Mouse (Mus musculus): ENCODE measurements around the gene Rpl26. TPM values are rescaled to one million over a fixed set of nuclear protein-coding genes. Genes with fewer than 3 reads are reported as not detected.
A peak's percentile ranks its signal among the peaks of the same experiment; 100 is the strongest.

Rpl26 gene
- polyA plus RNA-seq, 1 experiment from 2014 or later: 640 TPM

- Histone ChIP-seq H3K4me2 (peak overlapping the region; percentile 66), H3K27ac (replicated peaks) (no peak overlapping the region)
Measured at GRCm38 (mm10) chr11:68947542-68947993, 46.2 kb downstream of the Rpl26 start.

GRCm38 (mm10) chr11:68953903-68954302, 52.5 kb downstream of the Rpl26 start:
- Histone ChIP-seq H3K9ac (peak overlapping the region; percentile 70), H3K27ac (replicated peaks) (no peak overlapping the region), H3K4me3 (peak overlapping the region; percentile 47), H3K27me3 (replicated peaks) (peaks cover 62% of the 10 kb centered on the region), H3K9me3 (no peaks in the 10 kb centered on the region), H3K4me2 (peak overlapping the region; percentile 76), H3K4me1 (peaks cover 27% of the 10 kb centered on the region), H3K36me3 (no peaks in the 10 kb centered on the region)
- WGBS: 12% methylated on average over 13 of the region's 13 CpGs
- ATAC-seq (ENCODE audit: extremely low read depth, insufficient number of reproducible peaks, low FRiP score, low TSS enrichment): no peak

More at GRCm38 (mm10) chr11:68947542-68947993, 46.2 kb downstream of the Rpl26 start:
- no peaks in the 10 kb centered on the region for H3K9me3 ChIP-seq
- peaks cover 24% of the 10 kb centered on the region for H3K27me3 ChIP-seq (replicated peaks)
- H3K4me1 ChIP-seq: peaks cover 13% of the 10 kb centered on the region
- ATAC-seq (ENCODE audit: extremely low read depth, insufficient number of reproducible peaks, low FRiP score, low TSS enrichment): no peak
- H3K4me3 ChIP-seq: peak overlapping the region; percentile 39
- H3K9ac ChIP-seq: peak overlapping the region; percentile 65
- H3K36me3 ChIP-seq: peaks cover 9% of the 10 kb centered on the region; the same call in 1 of the 2 replicates
- 22% methylated on average over 12 of the region's 12 CpGs for WGBS

GRCm38 (mm10) chr11:68954408-68954807, 53.0 kb downstream of the Rpl26 start:
- no peak for ATAC-seq (ENCODE audit: extremely low read depth, insufficient number of reproducible peaks, low FRiP score, low TSS enrichment)
- H3K27me3 ChIP-seq (replicated peaks): peaks cover 62% of the 10 kb centered on the region
- WGBS: 3% methylated on average over 17 of the region's 17 CpGs

GRCm38 (mm10) chr11:68955473-68955872, 54.1 kb downstream of the Rpl26 start:
- no peak for ATAC-seq (ENCODE audit: extremely low read depth, insufficient number of reproducible peaks, low FRiP score, low TSS enrichment)
- Histone ChIP-seq H3K9me3 (no peaks in the 10 kb centered on the region), H3K4me2 (peak overlapping the region; percentile 76), H3K27me3 (replicated peaks) (peaks cover 58% of the 10 kb centered on the region), H3K36me3 (no peaks in the 10 kb centered on the region), H3K27ac (replicated peaks) (no peak overlapping the region), H3K9ac (peak overlapping the region; percentile 70), H3K4me3 (peak overlapping the region; percentile 47), H3K4me1 (peaks cover 27% of the 10 kb centered on the region)
- 59% methylated on average over 5 of the region's 5 CpGs for WGBS

More at GRCm38 (mm10) chr11:68954408-68954807, 53.0 kb downstream of the Rpl26 start:
- peak overlapping the region; percentile 76 for H3K4me2 ChIP-seq
- peak overlapping the region; percentile 47 for H3K4me3 ChIP-seq
- peaks cover 27% of the 10 kb centered on the region for H3K4me1 ChIP-seq
- no peaks in the 10 kb centered on the region for H3K36me3 ChIP-seq
- no peak overlapping the region for H3K27ac ChIP-seq (replicated peaks)
- no peaks in the 10 kb centered on the region for H3K9me3 ChIP-seq
- peak overlapping the region; percentile 70 for H3K9ac ChIP-seq

GRCm38 (mm10) chr11:68956107-68956506, 54.7 kb downstream of the Rpl26 start:
- Histone ChIP-seq H3K4me1 (peaks cover 27% of the 10 kb centered on the region), H3K27ac (replicated peaks) (peak overlapping the region; percentile 77), H3K36me3 (no peaks in the 10 kb centered on the region), H3K4me3 (peak overlapping the region; percentile 45), H3K9ac (peak overlapping the region; percentile 71), H3K27me3 (replicated peaks) (peaks cover 56% of the 10 kb centered on the region), H3K4me2 (peak overlapping the region; percentile 76), H3K9me3 (no peaks in the 10 kb centered on the region)
- 5% methylated on average over 3 of the region's 3 CpGs for WGBS
- no peak for ATAC-seq (ENCODE audit: extremely low read depth, insufficient number of reproducible peaks, low FRiP score, low TSS enrichment)

Other genes with a start within 250 kb of the Rpl26 start
- 124 and 133 TPM in 2 replicates for gene Myh10, start 210.0 kb upstream of the Rpl26 start, polyA plus RNA-seq (2015; fragmentation: Nextera tagmentation; extraction: Ambion mirVana)
- 56.7 and 61.6 TPM in 2 replicates for gene Ndel1, start 29.7 kb upstream of the Rpl26 start, polyA plus RNA-seq (2015; fragmentation: Nextera tagmentation; extraction: Ambion mirVana)
- 0.14 and 0.15 TPM in 2 replicates for gene Rnf222, start 13.0 kb upstream of the Rpl26 start, polyA plus RNA-seq (2015; fragmentation: Nextera tagmentation; extraction: Ambion mirVana)
- gene Odf4, start 25.5 kb downstream of the Rpl26 start, polyA plus RNA-seq (2015; fragmentation: Nextera tagmentation; extraction: Ambion mirVana): not detected in 2 replicates
- gene Arhgef15, start 55.9 kb downstream of the Rpl26 start, polyA plus RNA-seq (2015; fragmentation: Nextera tagmentation; extraction: Ambion mirVana): 11.2 and 11.5 TPM in 2 replicates
- 1.4 and 2.1 TPM in 2 replicates for gene Slc25a35, start 66.5 kb downstream of the Rpl26 start, polyA plus RNA-seq (2015; fragmentation: Nextera tagmentation; extraction: Ambion mirVana)
- 67.9 and 75.5 TPM in 2 replicates for gene Rangrf, start 73.6 kb downstream of the Rpl26 start, polyA plus RNA-seq (2015; fragmentation: Nextera tagmentation; extraction: Ambion mirVana)
- gene Pfas, start 106.9 kb downstream of the Rpl26 start, polyA plus RNA-seq (2015; fragmentation: Nextera tagmentation; extraction: Ambion mirVana): 19.9 and 20.3 TPM in 2 replicates
- gene Ctc1, start 114.3 kb downstream of the Rpl26 start, polyA plus RNA-seq (2015; fragmentation: Nextera tagmentation; extraction: Ambion mirVana): 45.0 and 49.8 TPM in 2 replicates
- gene Aurkb, start 144.1 kb downstream of the Rpl26 start, polyA plus RNA-seq (2015; fragmentation: Nextera tagmentation; extraction: Ambion mirVana): 78.4 and 83.0 TPM in 2 replicates
- 9.7 and 10.3 TPM in 2 replicates for gene Borcs6, start 158.1 kb downstream of the Rpl26 start, polyA plus RNA-seq (2015; fragmentation: Nextera tagmentation; extraction: Ambion mirVana)
- 28.4 and 31.3 TPM in 2 replicates for gene Tmem107, start 169.2 kb downstream of the Rpl26 start, polyA plus RNA-seq (2015; fragmentation: Nextera tagmentation; extraction: Ambion mirVana)
- 79.5 and 82.1 TPM in 2 replicates for gene Vamp2, start 186.9 kb downstream of the Rpl26 start, polyA plus RNA-seq (2015; fragmentation: Nextera tagmentation; extraction: Ambion mirVana)
- 8.6 and 9.0 TPM in 2 replicates for gene Per1, start 193.6 kb downstream of the Rpl26 start, polyA plus RNA-seq (2015; fragmentation: Nextera tagmentation; extraction: Ambion mirVana)
- 0.47 and 0.67 TPM in 2 replicates for gene Hes7, start 218.8 kb downstream of the Rpl26 start, polyA plus RNA-seq (2015; fragmentation: Nextera tagmentation; extraction: Ambion mirVana)
- 0.41 and 0.60 TPM in 2 replicates for gene 9130213A22Rik, start 221.0 kb downstream of the Rpl26 start, polyA plus RNA-seq (2015; fragmentation: Nextera tagmentation; extraction: Ambion mirVana)
- 0.13 and 0.14 TPM in 2 replicates for gene Aloxe3, start 224.3 kb downstream of the Rpl26 start, polyA plus RNA-seq (2015; fragmentation: Nextera tagmentation; extraction: Ambion mirVana)

Data from heart, embryonic 13.5 days (tissue).